Mouse (Mus musculus): ENCODE measurements around the gene Prdm13.
A peak's percentile ranks its signal among the peaks of the same experiment; 100 is the strongest.

Prdm13 gene

GRCm38 (mm10) chr4:21685595-21686091, at the start of gene Prdm13:
TSS of gene Prdm13 (minus strand) at chr4:21685963.
- DNase-seq (ENCODE audit: low read depth in 2 of 2, low spot score in 2 of 2), result no peak

GRCm38 (mm10) chr4:21727615-21728165, 41.9 kb upstream of the Prdm13 start, which contains the start of gene Ccnc:
TSS of gene Ccnc (plus strand) at chr4:21727701.
- peak; percentile 83 to 84 for DNase-seq (ENCODE audit: low read depth in 2 of 2, low spot score in 2 of 2)

- peak; percentile 8 to 28 for DNase-seq (ENCODE audit: low read depth in 2 of 2, low spot score in 2 of 2)
These were observed 41.3 kb upstream of the Prdm13 start for GRCm38 (mm10) chr4:21726912-21727614.

- DNase-seq (ENCODE audit: low read depth in 2 of 2, low spot score in 2 of 2), result no peak
These were observed 37.1 kb upstream of the Prdm13 start for GRCm38 (mm10) chr4:21722752-21723334.

DNA sequence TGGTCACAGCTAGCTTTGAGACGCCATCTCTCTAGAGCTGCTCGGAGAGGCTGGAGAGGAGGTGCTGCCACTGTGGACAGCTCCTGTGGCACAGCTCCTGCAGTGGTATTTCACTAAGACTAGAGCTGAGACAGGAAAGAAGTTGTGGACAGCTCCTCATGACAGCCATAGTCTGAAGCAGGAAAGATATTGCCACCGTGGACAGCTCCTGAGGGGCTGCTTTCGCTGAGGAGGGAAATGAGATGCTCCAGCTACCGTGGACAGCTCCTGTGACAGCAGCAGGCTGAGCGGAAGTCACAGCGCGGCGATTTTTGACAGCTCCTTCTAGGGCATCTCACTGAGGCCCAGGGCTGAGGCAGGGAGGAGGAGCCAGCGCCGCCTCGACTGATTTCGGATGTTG, 26.4 kb upstream of the Prdm13 start:
- peak; percentile 8 to 28 for DNase-seq (ENCODE audit: low read depth in 2 of 2, low spot score in 2 of 2)

GRCm38 (mm10) chr4:21705046-21705445, 19.3 kb upstream of the Prdm13 start:
- DNase-seq (ENCODE audit: low read depth in 2 of 2, low spot score in 2 of 2), result no peak

GRCm38 (mm10) chr4:21695638-21696254, 10.0 kb upstream of the Prdm13 start:
- DNase-seq (ENCODE audit: low read depth in 2 of 2, low spot score in 2 of 2), result peak; percentile 44 to 60

DNA sequence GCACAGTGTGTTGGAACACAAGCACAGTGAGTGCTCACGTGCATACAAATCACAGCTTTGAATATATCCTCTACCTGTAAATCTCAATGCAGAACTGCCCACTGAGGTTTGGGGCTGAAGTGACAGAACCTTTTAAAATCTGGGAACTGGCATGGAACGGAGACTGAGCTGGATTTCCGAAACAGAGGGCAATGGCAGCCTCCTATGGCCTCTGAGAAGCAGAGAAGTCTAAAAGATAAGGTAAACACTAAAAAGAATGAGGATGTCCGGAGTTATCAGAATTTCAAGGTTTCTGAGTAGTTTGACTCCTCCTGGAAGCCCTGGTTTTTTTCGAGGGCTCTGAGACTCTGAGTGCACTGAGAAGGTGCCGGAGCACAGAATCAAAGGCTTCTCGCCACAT, 4.5 kb upstream of the Prdm13 start:
- no peak for DNase-seq (ENCODE audit: low read depth in 2 of 2, low spot score in 2 of 2)

- no peak for DNase-seq (ENCODE audit: low read depth in 2 of 2, low spot score in 2 of 2)
These were observed 3.8 kb upstream of the Prdm13 start for GRCm38 (mm10) chr4:21689492-21689941.

DNA sequence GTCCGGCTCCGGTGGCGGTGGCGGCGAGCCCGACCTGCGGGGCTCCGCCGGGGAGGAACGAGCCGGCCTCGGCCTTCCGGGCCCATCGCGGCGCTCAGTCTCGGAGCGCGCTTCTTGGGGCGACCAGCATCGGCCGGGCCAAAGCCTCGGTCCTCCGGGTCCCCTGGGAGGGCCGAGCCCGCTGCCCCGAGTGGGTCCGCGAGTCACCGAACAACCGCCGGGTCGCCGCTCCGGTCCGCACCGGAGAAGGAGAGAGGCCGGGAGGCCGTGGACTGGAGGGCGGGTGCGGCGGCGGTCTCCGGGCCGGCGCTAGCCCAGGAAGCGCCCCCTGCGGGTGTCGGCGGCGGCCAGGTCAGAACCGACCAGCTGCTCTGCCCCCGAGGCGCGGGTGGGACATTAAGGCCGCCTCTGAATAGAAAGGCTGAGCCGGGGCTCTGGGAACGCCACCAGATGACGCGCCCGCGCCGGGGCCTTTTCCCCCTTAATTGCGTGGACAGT, 3.0 kb upstream of the Prdm13 start:
- no peak for DNase-seq (ENCODE audit: low read depth in 2 of 2, low spot score in 2 of 2)

- no peak for DNase-seq (ENCODE audit: low read depth in 2 of 2, low spot score in 2 of 2)
These were observed 2.3 kb upstream of the Prdm13 start for GRCm38 (mm10) chr4:21687783-21688702.

GRCm38 (mm10) chr4:21686934-21687333, 1.2 kb upstream of the Prdm13 start:
- DNase-seq (ENCODE audit: low read depth in 2 of 2, low spot score in 2 of 2), result no peak

- no peak for DNase-seq (ENCODE audit: low read depth in 2 of 2, low spot score in 2 of 2)
These were observed 653 bp upstream of the Prdm13 start for GRCm38 (mm10) chr4:21686416-21686815.

- DNase-seq (ENCODE audit: low read depth in 2 of 2, low spot score in 2 of 2), result no peak
These were observed 1.3 kb downstream of the Prdm13 start for GRCm38 (mm10) chr4:21684341-21684970.

DNA sequence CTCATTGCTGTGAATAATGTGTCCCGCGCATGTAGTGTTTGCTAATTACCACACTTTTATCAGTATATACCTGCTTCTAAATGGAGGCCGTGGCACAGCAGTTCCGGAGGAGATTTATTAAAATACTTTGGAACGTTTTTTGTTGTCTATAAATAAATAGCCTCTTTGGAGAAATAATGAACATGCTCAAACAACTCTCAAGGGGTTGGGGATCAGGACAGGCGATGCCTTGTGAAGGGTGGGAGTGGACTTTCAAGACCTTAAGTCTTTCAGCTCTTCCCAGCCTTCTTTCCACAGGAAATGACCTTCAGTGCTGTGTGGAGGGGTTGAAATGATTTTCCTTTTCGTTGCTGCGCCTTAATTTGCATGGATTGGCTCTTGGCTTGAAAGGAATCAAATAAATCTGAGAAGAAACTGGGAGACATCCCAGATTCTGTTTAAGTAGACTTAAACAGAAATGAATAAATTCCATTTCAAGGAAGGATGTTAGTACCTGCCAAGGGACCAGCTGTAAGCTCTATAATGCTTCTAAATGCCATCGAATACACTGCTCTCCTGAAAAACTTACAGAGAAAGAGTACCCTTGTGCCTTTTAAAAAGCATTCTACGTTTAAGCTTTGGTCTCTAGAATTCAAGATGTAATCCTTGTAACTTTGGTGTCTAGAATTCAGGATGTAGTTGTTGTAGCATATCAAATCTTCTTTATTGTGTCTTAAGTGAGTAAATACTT, 3.2 kb downstream of the Prdm13 start:
- DNase-seq (ENCODE audit: low read depth in 2 of 2, low spot score in 2 of 2), result no peak

- no peak for DNase-seq (ENCODE audit: low read depth in 2 of 2, low spot score in 2 of 2)
These were observed 4.8 kb downstream of the Prdm13 start for GRCm38 (mm10) chr4:21680971-21681370.

DNA sequence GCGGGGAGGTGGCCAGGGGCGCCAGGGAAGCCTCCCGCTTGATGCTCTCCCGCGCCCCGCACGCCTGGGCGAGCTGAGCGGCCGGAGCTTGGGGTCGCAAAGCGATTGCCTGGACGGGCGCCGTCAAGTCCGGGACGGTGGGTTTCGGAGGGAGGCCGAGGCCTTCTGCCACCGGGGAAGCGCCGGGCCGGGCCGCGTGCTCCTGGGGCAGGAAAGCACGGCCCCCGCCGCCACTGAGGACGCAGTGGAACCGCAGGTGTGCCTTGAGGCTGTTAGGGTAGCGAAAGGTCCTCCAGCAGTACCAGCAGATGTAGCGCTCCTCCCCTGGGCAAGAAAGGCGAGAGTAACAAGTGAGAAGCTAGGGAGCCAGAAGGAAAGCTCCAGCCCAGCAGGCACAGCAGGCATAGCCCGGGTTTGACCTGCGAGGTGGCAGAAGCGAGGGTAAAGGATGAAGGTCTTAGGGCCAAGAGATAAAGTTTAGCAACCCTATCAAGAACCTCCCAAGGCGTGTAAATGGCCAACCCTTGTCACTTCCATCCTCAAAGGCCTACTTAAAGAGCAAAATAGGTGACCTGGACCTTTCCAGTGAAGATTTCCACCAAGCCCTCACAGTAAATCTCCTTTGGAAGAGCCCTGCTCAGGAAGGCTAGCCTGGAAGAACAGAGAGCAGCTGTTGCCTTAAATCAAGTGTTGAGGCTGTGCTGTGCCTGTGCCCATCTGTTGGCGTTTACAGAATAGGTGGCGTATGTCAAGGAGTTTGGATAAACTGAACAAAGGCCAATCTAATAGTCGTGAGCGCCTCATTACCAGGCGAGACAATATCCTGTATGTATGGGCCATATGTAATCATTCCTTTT, 5.9 kb downstream of the Prdm13 start:
- no peak for DNase-seq (ENCODE audit: low read depth in 2 of 2, low spot score in 2 of 2)

DNA sequence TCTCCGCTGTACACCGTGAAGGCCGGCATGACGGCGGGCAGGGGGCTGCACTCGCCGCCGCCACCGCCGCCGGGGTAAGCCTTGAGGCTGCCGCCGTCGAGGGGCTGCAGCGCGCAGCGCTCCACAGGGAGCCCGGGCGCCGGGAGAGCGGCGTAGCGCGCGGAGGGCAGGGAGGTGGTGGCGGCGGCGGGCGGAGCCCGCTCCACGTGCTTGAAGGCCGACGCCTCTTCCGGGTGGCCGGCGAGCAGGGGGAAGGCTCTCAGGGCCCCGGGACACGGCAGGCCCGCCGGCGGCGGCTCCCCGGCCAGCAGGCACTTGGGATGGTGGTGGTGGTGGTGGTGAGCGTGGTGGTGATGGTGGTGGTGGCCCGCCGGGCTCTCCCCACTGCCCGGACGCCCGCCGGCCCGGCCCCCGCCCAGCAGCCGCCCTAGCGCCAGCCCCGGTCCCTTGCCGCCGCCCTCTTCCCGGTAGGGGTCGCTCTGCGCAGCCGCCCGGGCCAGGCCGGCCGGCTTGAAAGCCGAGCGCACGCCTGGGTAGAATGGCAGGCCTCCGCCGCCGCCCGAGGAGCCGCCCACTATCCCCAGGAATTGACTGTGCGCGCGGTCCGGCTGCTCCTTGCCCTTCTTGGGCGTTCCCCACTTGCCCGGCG, 6.7 kb downstream of the Prdm13 start:
- no peak for DNase-seq (ENCODE audit: low read depth in 2 of 2, low spot score in 2 of 2)
